Mouse (Mus musculus) adrenal gland, adult 18-20 months (tissue): Measurements from ENCODE around the gene Tbc1d22b. TPM values are rescaled to one million over a fixed set of nuclear protein-coding genes. Genes with fewer than 3 reads are reported as not detected.

Source experiments
- DNase-seq, 2 experiments: peaks; one replicate each; pipeline ENCODE4 v3.0.0; 2021 to 2022; ENCODE audit warnings: low spot score in 2 of 2
- total RNA-seq, 2 experiments: library from RNA; stranded (reverse); gene quantifications; 1 replicate in 1 of 2; 2 replicates in 1 of 2; pipeline ENCODE4 v1.2.3; 2021

Gene Tbc1d22b
- total RNA-seq, 2 experiments from 2014 or later, result 25.4 to 30.2 TPM

DNA sequence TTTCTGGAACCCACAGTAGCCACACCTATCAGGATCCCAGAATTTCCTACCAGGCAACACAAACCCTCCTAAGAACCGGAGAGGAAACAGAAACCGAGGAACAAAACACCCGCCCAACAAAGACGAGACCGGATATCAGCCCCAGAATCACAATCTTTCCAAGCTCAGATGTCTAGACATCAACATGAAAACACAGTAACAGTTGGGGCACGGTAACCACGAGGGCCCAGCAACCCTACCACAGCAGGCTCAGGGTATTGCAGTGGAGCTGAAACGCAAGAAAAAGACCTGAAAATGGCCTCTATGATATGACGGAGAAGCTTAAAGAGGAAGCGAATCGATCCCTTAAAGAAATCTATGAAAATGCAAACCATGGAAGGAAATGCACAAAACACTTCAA is 15.7 kb upstream of the Tbc1d22b start:
- DNase-seq, result no peak

GRCm38 (mm10) chr17:29540426-29540825 is 9.2 kb upstream of the Tbc1d22b start:
- no peak for DNase-seq

DNA sequence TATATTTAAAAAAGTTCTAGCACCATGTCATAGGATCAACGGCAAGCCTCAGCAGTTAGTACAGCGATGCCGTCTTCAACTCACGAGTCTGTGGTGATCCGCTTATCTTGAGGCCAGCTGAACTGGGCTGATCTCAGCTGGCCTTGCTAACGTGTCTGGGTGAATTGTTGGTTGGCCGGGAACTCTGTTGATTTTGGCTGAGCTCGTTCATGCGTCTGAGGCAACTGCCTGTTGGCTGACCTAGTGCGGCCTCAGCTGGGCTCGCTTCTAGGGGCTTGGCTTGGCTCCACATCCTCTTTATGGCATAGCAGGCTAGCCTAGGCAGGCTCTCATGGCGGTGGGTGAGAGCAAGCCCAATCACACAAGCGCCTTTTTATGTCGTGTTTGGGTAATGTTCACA is 8.2 kb upstream of the Tbc1d22b start:
- DNase-seq, result peak; percentile 57 to 60

DNA sequence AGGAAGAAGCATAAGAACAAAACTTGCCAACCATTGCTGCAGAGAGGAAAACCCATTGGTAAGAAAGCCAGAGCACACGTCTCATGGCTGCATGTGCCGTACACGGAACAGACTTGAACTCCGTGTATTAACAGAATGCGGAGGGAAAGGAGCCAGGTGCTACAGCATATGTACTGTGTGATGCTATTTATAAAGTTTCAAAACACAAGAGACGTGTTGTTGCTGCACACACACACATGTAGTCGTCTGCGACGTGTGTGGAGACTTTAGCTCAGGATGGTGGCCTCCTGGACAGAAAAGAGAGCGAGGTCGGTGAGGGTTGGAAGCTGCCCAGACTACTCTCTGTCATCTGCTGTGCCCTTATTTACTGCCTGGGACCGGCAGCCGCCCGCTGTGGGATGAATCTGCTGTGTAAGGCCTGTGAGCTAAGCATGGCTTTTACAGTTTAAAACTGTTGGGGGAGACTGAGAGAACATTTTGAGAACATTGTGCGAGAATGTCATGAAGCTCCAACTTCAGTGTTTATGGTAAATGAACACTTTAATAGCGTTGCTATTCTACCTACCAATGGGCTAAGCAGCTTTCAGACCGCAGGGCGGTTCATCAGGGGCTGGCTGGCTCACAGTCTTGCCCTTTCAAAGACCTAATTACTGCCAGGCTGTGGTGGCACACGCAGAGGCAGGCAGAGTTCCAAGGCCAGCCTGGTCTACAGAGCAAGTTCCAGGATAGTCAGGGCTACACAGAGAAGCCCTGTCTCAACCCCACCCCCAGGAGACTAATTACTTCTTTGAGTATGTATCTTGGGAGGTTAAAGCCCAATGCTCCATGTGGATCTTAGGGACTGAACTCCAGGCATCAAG is 6.5 kb upstream of the Tbc1d22b start:
- DNase-seq, result no peak

GRCm38 (mm10) chr17:29544064-29544463 is 5.5 kb upstream of the Tbc1d22b start:
- no peak for DNase-seq

GRCm38 (mm10) chr17:29545241-29545640 is 4.3 kb upstream of the Tbc1d22b start:
- DNase-seq, result no peak

DNA sequence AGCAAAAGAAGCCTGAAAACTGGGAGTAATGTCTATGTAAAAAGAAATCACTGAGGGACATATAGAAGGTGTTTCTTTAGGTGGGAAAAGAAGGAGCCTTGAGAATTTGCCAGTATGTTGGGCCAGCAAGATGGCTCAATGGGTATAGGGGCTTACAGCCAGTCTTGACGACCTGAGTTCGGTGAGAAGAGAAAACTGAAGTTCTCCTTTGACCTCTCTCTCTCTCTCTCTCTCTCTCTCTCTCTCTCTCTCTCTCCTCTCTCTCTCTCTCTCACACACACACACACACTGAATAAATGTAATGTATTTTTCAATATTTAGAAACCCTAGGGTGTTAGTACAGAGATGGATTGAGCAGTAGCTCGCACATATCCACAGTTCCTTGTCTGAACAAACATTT is 1.1 kb upstream of the Tbc1d22b start:
- DNase-seq, result no peak

DNA sequence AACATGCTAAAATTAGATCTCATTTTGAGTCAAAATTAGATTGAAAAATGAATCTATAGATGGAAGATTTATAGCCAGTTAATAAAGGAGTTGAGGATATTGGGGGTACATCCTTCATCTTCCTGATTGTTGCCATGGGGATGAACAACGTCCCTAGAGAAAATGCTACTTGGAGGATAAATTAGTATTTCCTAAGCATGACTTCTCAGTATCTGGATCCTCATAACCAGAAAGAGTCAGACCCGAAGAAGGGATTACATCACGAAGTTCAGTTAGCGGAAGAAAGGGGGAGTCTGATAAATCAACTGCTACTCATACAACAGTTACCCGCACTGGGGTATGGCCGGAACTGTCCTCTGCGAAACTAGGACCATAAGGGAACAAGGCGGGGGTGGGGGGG is 591 bp upstream of the Tbc1d22b start:
- no peak for DNase-seq

GRCm38 (mm10) chr17:29551019-29551418 is 1.4 kb downstream of the Tbc1d22b start:
- DNase-seq, result no peak

- no peak for DNase-seq
These were observed 2.7 kb downstream of the Tbc1d22b start, which contains the start of gene Tmem217 for GRCm38 (mm10) chr17:29552162-29552732. TSS of gene Tmem217 (minus strand) at chr17:29552385.

DNA sequence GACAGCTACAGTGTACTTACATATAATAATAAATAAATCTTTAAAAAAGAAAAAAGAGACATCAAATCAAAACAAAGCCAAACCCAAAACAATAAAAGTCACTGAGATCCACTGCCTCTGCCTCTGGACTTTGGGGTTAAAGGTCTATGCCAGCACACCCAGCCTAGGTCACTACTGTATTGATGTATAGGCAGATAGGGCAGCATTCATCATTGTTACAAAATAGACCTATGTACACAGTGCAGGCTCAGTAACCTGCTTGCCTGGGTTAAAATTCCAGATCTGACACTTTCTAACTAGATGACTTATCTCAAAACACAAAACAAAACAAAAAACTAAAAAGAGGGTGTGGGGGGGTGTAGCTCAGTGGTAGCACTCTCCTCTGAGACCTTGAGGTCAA is 4.6 kb downstream of the Tbc1d22b start:
- DNase-seq, result no peak

DNA sequence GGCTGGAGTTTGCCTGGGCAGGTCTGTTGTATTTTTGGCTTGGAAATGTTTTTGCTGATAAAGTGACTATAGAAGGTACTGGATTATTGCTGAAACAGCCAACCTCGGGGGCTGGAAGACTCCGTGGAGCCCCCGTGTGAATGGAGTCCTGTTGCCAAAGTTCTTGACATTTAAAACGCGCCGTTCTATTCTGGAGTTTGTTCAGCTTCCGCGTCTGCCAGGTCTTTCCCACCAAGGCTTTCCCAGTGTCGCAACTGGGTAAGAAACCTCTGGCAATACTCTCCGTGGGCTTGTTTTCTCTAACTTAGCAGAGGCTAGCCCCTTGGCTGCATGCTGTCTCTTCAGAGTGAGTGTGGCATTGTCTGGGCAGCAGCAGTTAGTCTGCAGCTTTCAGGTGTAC is 6.9 kb downstream of the Tbc1d22b start:
- DNase-seq, result peak in 1 of 2 experiments; percentile 22

DNA sequence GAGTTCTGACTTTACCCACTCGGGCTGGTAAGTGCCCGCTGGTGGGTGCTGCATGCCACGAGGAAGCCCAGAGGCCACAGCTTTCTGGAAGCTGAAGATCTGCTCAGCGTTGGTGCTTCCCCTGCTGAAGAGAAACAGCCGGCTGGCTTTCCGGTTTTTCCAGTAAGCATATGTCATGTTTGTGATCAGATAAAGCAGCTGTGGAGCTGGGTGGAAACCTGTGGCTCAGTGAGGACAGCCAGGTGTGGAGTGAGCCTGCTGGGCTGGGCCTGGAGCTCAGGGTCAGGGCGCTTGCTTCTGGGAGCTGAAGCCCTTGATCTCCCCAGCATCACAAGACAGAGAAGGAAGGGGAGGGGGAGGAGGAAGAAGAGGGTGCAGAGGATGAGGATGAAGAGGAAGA is 7.3 kb downstream of the Tbc1d22b start:
- no peak for DNase-seq

- DNase-seq, result no peak
These were observed 8.9 kb downstream of the Tbc1d22b start for GRCm38 (mm10) chr17:29558476-29558875.

- DNase-seq, result no peak
These were observed 15.9 kb downstream of the Tbc1d22b start for GRCm38 (mm10) chr17:29565521-29565920.

DNA sequence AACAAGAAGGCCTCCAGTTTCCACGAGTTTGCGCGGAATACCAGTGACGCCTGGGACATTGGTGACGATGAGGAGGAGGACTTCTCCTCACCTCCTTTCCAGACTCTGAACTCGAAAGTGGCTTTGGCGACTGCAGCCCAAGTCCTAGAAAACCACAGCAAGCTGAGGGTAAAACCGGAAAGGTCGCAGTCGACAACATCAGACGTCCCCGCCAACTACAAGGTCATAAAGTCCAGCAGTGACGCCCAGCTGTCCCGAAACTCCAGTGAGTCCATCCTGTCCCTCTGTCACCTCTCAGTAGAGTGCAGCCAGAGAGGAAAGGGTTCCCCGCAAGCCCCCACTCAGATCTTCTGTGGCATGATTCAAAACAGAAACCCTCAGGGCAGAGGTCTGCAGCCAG is 18.9 kb downstream of the Tbc1d22b start:
- DNase-seq, result peak in 1 of 2 experiments; percentile 10

GRCm38 (mm10) chr17:29569831-29570230 is 20.2 kb downstream of the Tbc1d22b start:
- DNase-seq, result no peak

GRCm38 (mm10) chr17:29579579-29580126 is 30.1 kb downstream of the Tbc1d22b start:
- DNase-seq, result no peak

- no peak for DNase-seq
These were observed 34.0 kb downstream of the Tbc1d22b start for GRCm38 (mm10) chr17:29583569-29583968.

DNA sequence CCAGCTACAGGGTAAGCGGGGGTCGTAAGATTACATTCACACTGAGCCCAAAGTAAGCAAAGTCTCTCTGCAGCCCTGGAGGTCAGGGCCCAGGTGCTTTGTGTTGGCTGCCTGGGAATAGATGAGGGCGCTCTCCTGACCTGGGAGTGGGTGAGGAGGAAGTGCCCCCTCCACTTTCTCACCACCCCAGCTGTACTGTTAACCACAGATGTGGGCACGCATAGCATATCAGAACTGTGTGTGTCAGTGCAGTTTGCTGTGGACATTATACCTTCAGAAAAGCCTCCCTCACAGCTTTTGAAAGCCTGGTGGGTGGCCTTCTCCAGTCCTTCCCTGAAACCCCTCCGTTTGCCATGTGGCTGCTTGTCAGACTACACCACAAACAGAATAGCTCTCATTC is 34.7 kb downstream of the Tbc1d22b start:
- DNase-seq, result no peak

GRCm38 (mm10) chr17:29584737-29585136 is 35.2 kb downstream of the Tbc1d22b start:
- DNase-seq, result no peak

DNA sequence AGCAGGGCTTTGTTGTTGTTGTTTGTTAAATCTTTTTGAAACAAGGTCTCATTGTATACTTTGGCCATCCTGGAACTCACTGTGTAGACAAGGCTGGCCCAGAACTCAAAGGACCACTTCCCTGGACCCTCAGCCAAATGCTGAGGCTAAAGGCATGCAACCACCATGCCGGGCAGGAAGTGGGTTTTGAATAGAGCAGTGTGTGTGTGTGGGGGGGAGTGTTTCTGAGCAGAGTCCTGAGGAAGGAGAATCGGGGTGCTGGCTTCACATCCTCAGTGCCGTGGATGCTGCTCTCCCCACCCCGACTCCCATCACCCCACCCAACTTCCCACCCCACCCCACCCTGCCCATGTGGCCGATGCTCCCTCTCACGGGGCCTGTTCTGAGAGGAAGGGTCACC is 35.9 kb downstream of the Tbc1d22b start:
- DNase-seq, result no peak
